Mouse (Mus musculus) erythroblast, embryonic 14.5 days (primary cell): ENCODE results near the gene Krtap5-4.

ENCODE experiments used
- GATA1 ChIP-seq: IDR thresholded peaks from 2 replicates; pipeline ENCODE4 v1.6.1; 2012; ENCODE audit warnings: low read length, inconsistent platforms, mixed read lengths
- TAL1 ChIP-seq: IDR thresholded peaks from 3 replicates; pipeline ENCODE4 v1.6.1; 2012; ENCODE audit warnings: low read length, inconsistent platforms, mixed read lengths

- no peak for TF ChIP-seq TAL1
- TF ChIP-seq GATA1: no peak
Measured at GRCm38 (mm10) chr7:142349308-142349961, 46.1 kb downstream of the Krtap5-4 start.
